Mouse (Mus musculus) adrenal gland, postnatal 36 days (tissue): ENCODE data around the gene Tmem210. TPM values are rescaled to one million over a fixed set of nuclear protein-coding genes. Genes with fewer than 3 reads are reported as not detected.

Source experiments
- DNase-seq, 2 experiments: peaks; one replicate each; pipeline ENCODE4 v3.0.0; 2021; ENCODE audit warnings: mixed read lengths in 1 of 2
- total RNA-seq, 2 experiments: library from RNA; stranded (reverse); gene quantifications; 2 replicates each; pipeline ENCODE4 v1.2.3; 2021

Tmem210 gene
- total RNA-seq, 2 experiments from 2014 or later = not detected

DNA sequence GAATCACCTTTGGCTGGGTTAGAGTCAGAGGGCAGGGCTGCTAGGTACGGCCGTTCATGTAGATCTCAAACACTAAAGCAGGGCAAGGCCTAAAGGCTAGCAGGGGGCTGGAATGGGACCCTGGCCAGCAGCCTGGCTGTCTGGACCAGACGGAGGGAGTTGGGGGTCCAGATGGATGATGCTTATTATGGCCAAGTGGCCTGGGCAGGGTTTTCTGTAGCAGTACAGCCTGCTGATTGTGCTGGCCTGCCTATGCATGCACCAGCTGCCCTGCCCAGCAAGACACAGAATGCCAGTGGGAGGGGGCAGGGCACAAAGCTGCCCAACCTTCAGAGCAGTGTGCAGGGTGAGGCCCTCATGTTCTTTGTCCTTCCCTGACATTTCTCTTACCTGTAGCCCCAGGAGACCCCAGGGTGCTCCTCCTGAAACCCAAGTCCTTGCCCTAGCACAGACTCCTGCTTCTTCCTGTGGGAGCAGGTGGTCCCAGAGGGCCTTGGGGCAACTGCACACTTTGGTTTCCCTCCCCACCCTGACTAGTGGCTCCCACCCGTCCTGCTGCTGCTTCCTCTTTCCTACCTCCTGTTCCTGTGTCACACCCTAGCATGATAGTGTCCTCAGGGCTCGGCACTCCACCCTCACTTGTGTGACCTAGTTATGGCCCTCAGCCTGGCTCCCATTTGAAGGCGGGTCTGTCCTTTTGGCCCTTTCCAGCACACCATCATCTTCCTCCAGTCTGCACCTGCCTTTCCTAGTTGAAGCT, 21.9 kb upstream of the Tmem210 start:
- DNase-seq = no peak

DNA sequence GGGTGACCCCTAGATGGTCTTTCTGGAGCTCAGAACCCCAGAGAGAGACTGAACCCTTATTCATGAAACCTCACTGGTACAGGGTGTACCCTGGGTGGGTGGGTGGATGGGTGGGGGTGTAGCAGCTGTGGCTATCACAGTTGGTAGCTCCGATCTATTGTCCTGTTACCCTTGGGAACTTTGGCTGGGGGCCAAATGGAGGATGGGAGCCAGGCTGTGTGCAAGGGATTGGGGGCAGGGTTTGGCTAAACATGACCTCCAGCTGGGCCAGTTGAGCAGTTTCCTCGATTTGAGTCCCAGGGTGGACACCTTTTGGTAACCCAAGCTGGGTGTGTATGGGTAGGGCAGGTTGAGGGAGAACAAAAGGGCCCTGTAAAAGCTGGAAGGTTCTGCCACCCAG, 21.2 kb upstream of the Tmem210 start:
- no peak for DNase-seq

DNA sequence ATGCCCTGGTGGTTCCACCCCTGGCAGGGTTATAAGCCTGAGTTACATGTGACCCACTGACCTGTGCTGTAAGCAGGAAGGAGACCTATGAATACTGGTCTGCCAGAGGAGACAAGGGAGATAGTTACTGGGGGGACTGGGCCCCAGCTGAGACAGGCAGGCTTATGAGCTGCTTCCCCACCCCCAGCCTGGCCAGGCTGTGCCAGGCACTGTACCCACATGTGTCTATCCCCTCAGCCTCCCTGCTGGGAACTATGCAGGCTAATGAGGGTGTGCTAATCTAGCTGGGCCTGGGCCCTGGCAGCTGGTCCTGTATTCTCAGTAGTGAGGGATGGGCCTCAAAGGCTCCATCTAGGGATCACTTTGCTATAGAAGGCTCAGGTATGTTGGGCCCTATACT, 20.7 kb upstream of the Tmem210 start:
- DNase-seq = no peak

- DNase-seq = no peak
These were observed 20.1 kb upstream of the Tmem210 start for GRCm38 (mm10) chr2:25267746-25268309.

GRCm38 (mm10) chr2:25271827-25272511, 16.0 kb upstream of the Tmem210 start, which contains the start of the genes Ssna1 and Anapc2:
Gene Ssna1 (minus strand): TSS chr2:25272438.
Gene Anapc2 (plus strand): TSS chr2:25272478.
- peak; percentile 97 to 99 for DNase-seq

GRCm38 (mm10) chr2:25272515-25272914, 15.4 kb upstream of the Tmem210 start:
- DNase-seq = no peak

DNA sequence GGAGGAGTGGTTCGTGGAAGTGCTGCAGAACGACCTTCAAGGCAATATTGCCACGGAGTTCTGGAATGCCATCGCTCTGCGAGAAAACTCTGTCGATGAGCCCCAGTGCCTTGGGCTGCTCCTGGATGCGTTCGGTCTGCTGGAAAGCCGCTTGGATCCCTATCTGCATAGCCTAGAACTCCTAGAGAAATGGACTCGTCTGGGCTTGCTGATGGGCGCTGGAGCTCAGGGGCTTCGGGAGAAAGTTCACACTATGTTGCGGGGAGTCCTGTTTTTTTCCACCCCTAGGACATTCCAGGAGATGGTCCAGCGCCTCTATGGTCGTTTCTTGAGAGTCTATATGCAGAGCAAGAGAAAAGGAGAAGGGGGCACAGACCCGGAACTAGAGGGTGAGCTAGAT, 14.9 kb upstream of the Tmem210 start:
- DNase-seq = no peak

GRCm38 (mm10) chr2:25278928-25279882, 8.7 kb upstream of the Tmem210 start:
- DNase-seq = peak; percentile 84 to 88

DNA sequence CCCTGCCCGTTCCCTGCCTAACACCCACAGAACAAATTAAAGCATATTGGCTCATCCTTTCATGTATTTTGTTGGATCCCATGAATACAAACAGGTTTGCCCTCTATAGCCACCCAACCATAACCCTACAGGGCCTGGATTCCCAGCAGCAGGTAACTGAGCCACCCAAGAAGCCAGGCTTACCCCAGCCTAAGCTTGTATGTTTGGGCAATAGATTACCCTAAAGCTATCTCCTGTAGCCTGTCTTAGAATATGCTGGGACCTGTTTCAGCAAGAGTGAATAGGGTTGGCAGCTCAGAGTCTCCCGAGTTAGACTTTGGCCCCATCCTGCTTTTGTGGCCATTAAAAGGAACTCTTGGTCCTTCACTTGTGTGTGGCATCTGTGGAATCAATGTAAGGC, 2.4 kb upstream of the Tmem210 start:
- no peak for DNase-seq

- no peak for DNase-seq
These were observed 1.6 kb upstream of the Tmem210 start for GRCm38 (mm10) chr2:25286314-25286713.

DNA sequence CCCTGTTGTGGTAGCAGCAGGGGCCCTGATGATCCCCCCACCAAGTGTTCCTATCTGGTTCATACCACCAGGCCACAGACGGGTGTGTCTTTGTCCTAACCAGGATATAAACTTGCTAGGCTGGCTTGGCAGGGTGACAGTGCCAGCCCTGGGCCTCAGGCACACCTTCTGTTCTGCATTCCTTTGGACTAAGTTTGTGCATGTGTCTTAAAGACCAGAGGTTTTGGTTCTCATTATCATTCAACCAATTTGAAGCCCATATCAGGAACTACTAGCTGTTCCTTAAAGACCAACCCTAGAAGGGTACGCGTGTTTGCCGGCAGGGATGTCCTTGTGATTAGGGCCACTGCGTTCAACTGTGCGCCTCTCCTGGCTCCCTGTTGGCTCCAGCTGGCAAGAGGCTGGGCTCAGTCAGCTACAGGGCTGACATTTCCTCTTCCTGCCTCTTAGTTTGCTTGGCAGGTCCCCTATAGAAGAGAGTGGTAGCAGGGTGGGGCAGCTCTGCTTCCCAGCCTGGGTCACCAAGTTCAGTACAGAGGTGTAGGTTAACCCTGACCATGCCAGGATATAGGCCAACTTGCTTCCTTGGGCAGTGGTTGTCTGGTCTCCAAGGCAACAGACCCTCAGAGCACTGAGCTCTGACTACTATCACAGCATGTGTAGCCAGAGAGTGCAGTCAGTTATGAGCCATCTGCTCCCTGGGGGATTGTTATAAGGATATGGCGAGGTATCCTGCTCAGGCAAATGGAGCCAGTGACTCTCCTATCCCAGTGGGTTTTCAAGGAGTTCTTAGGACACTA, 908 bp upstream of the Tmem210 start:
- DNase-seq = no peak

DNA sequence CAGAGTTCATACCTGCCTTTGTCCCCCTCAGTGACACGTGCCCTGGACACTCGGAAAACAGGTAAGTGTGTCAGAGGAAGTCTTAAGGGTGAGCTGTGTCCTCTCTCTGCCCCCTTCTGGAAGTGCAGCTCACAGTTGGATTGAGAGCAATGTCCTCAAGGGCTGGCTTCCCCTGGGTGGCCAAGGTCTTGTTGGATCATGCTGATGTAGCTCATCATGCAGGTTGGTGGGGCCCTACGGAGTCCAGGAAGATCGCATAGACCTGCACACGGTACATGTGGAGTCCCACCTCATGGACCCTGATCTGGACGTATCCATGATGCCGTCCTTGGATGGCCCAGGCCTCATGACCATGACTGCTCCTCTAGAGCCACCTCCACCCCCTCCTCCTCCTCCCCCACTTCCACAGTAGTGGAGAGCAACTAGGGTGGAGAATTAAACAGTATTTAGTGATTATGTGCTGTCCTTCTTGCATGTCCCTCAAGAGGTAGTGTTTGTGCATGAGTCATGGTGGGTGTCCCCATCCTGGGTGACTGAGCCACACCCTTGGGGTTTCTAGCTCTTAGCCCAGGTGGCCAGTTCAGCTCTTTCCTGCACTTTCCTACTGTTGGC, 895 bp downstream of the Tmem210 start:
- DNase-seq = no peak

DNA sequence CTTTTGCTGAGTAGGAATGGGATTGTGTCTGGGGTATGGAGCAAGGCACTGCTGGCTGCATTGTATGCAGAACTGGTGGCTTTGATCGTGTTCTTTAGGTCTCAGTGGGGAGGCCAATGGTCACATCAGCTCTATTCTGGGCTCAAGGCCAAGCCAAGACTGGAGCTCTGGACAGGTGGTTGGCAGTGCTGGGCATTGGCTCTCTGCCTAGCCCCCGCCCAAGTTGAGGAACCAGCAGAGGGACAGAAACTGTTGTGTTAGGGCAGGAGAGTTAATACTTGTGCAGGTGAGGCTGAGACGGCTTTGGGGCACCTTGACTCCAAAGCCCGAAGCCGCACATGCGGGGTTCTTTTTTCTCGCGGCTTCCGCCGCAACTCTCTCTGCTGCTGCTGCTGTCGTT, 1.7 kb downstream of the Tmem210 start, which contains the start of gene Lrrc26:
Gene Lrrc26 (plus strand): TSS at position 265 of the 400 bp plus-strand sequence.
- DNase-seq = peak in 1 of 2 experiments; percentile 37

DNA sequence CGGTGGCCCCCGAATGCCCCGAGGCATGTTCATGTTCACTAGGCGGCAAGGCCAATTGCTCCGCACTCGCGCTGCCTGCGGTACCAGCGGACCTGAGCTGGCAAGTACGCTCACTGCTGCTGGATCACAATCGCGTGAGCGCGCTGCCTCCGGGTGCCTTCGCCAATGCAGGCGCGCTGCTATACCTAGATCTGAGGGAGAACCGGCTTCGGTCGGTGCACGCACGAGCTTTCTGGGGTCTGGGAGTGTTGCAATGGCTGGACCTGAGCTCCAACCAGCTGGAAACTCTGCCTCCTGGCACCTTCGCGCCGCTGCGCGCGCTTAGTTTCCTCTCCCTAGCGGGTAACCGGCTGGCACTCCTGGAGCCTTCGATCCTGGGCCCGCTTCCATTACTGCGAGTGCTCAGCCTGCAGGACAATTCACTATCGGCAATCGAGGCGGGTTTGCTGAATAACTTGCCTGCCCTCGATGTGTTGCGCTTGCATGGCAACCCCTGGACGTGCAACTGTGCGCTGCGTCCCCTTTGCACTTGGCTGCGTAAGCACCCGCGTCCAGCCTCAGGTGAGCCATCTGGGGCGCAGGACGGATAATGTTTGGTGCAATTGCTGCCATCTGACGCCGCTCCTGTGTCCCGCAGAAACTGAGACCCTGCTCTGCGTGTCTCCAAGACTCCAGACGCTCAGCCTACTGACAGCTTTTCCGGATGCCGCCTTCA, 2.3 kb downstream of the Tmem210 start:
- peak; percentile 33 to 44 for DNase-seq

GRCm38 (mm10) chr2:25290816-25291130, 2.8 kb downstream of the Tmem210 start:
- DNase-seq = no peak

DNA sequence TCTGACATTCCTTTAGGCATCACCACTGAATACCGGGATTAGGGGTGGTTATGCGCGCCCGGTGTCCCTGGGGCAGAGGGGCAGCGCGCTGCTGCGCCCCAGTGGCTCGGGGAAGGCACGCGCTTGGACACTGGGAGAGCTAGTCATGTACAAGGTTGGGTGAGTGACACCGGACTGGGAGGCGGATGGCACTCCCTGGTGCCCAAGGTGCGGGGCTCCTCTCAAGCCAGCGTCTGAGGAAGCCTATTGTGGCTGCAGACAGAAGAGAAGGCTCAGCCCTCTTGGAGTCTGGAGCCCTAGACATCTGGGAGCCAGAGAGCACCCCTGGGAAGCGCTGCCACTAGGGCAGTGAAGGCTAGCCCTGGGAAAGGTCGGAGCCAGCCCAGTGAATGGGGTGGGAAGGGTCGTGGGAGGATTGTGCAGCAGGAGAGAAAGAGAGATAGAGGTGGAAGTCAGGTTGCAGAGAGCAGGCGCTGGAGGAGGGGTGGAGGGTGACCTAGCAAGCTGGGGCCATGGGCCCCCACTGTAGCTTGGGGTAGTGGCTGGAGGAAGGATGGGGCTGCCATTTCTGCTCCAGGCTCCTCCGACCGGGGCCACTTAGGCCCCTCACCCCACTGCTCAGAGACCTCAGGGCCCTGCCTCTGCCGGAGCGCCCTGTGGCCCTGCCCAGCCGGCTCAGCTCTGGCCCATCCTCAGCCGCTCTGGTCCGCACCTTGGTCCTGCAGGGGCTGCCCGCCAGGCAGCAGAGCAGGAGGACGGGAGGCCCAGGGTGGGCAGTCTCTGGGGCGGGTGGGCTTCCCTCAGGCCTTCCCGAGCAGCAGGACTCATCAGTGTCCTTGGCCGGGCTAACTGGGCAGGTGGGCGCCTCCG, 3.5 kb downstream of the Tmem210 start:
- DNase-seq = peak in 1 of 2 experiments; percentile 28

DNA sequence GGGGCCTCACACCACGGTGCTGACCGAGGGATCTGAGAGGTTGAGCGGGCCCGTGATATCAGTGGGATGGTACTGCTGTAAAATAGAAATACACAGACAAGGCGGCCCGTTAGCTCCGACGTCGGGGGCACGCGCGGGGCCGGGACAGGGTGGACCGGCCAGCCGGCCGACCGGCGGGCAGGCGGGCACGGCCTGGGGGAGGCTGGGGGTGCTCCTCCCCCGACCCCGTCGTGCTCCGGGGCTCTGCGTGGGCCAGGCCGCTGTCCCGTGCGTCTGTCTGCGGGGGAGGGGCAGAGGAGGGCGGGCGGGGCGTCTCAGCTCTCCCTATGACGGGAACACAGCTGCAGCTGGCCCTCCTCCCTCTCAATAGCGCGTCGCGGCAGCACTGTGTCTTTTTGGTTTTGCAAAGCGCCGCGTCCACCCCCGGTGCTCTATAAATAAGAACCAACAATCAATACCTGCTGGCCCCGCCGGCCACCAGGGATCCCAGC, 4.2 kb downstream of the Tmem210 start:
- DNase-seq = peak in 1 of 2 experiments; percentile 38

DNA sequence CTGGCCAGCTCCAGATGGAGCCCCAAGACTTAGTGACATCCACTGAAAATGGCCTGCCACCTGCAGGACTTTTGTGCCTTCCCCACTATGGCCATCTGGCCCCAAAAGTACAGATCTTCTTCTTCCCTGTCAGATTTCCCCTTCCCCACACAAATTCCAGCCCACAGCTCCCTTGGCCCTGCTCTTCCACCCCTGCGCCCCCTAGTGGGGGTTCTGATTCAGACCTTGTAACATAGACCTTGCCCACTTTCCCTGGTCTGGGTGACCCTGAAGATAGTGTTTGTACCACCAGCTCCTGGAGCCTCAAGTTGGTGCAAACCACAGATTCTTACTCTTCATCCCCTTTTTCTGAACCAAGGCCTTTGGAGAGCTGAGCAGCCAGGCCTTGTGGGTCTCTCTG, 4.9 kb downstream of the Tmem210 start:
- peak; percentile 75 to 90 for DNase-seq

GRCm38 (mm10) chr2:25293706-25294105, 5.8 kb downstream of the Tmem210 start:
- DNase-seq = no peak
